8 mouse cellular contexts compared by ENCODE assay signal in the genomic region with DNA sequence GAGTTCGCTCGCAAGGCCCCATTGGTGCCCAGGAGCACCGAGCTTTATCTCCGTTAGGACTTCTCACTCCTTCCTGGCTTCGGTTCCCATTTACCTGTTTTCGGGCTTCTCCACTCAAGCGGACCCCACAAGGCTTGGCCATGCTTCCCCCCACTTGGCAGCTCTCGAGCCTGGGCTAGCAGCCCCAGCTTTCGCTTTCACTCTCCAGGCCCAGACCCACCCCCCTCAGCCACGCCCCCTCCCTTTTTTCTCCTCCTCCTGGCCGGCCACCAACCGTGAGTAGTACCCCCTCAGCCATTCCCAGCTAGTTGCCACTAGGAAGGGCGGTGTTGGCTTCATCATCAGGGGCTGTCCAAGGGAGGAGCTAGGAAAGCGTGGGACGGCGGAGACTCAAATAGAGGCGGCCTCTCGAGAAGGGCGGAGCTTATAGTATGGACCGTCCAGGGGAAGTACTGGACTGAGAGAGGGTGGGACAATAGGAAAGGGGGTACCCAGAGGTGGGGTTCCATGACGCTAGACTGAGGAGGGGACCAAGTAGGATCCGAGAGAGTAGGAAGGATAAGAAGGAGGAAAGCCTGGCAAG. TPM values are rescaled to one million over a fixed set of nuclear protein-coding genes. Genes with fewer than 3 reads are reported as not detected.
DNase-seq lines count a peak whose midpoint lies in the region; ATAC-seq lines count a peak whose summit lies in the region.

Psme2 (minus strand) TSS at position 366 of the 583 bp plus-strand sequence.

- peak; percentile 95 for DNase-seq in MEL-GATA-1-ER (ENCODE audit: extremely low read depth, low read depth)
- peak; percentile 73 for DNase-seq in cerebellum, adult 8-10 months
- DNase-seq in forelimb bud, embryonic 11.5 days (ENCODE audit: low read depth, low spot score) = peak; percentile 95
- DNase-seq in layer of hippocampus, adult 9-10 months (ENCODE audit: low spot score) = peak; percentile 88
- DNase-seq in ovary, postnatal 10 days (ENCODE audit: low spot score) = peak; percentile 76
- DNase-seq in thymus, postnatal 25 days = peak; percentile 73

- peak; percentile 82 to 92 for ATAC-seq in hematopoietic stem cell, adult 5-6 weeks (replicated peaks in 1 of 2; ENCODE audit: insufficient read depth in 1 of 2, low FRiP score in 2 of 2, low TSS enrichment in 1 of 2, low read depth in 1 of 2, poor library complexity in 2 of 2, severe bottlenecking in 2 of 2)
- ATAC-seq in lung, embryonic 16.5 days (ENCODE audit: low read depth) = peak; percentile 98

- H3K9me3 ChIP-seq in lung, embryonic 16.5 days (ENCODE audit: control insufficient read depth, low read length) = no peaks in the 10 kb centered on the region

- peaks cover 16% of the 10 kb centered on the region for H3K4me1 ChIP-seq in lung, embryonic 16.5 days (replicated peaks; ENCODE audit: control insufficient read depth, insufficient read depth, low read length)

- WGBS in lung, embryonic 16.5 days = under 1% methylated on average over 22 of the region's 22 CpGs

- H3K27me3 ChIP-seq in lung, embryonic 16.5 days (ENCODE audit: control insufficient read depth, insufficient read depth, low read depth, low read length) = no peaks in the 10 kb centered on the region

- H3K36me3 ChIP-seq in lung, embryonic 16.5 days (ENCODE audit: control insufficient read depth, insufficient read depth, low read length) = peaks cover 17% of the 10 kb centered on the region

- H3K9ac ChIP-seq in lung, embryonic 16.5 days (ENCODE audit: low read length) = peak within 1 kb of the TSS; percentile 91

- peak within 1 kb of the TSS; percentile 83 for H3K4me2 ChIP-seq in lung, embryonic 16.5 days (ENCODE audit: low read depth, low read length)

- peak within 1 kb of the TSS; percentile 98 for H3K4me3 ChIP-seq in lung, embryonic 16.5 days (ENCODE audit: low read length)

- H3K27ac ChIP-seq in lung, embryonic 16.5 days (ENCODE audit: low read length) = peak within 1 kb of the TSS; percentile 99

RNA-seq across cellular contexts. Expression of gene Psme2, which starts in this region (rescaled TPM):
- 189 and 244 TPM in 2 replicates for total RNA-seq in hematopoietic stem cell, adult 5-6 weeks (2017)
- polyA plus RNA-seq in lung, embryonic 16.5 days (2015; fragmentation: Nextera tagmentation; extraction: Ambion mirVana) = 247 and 250 TPM in 2 replicates

Comparison
In these comparisons a context has a peak if more than half of its experiments do, and no peak if none do; other contexts are left out.
1. Peak in every context shown above with its lines: DNase-seq, ATAC-seq, H3K4me3 ChIP-seq and H3K27ac ChIP-seq.